Mouse (Mus musculus): ENCODE results near the gene Xrra1. TPM values are rescaled to one million over a fixed set of nuclear protein-coding genes. Genes with fewer than 3 reads are reported as not detected.
"Not testable (repeated sequence)": the region's sequence is repeated elsewhere in the genome, so short reads cannot be mapped to it uniquely, and the experiment has no call there.

Gene Xrra1
- polyA plus RNA-seq (2016; fragmentation: Nextera tagmentation; extraction: Ambion mirVana), result 0.10 TPM in 1 of 2 replicates, not detected in the other

GRCm38 (mm10) chr7:99858813-99859585 is at the start of gene Xrra1:
TSS of gene Xrra1 (plus strand) at chr7:99859116.
- Histone ChIP-seq H3K4me3 (peak within 1 kb of the TSS; percentile 80), H3K36me3 (peaks cover 25% of the 10 kb centered on the region), H3K9me3 (replicated peaks) (no peaks in the 10 kb centered on the region), H3K4me1 (peaks cover 24% of the 10 kb centered on the region), H3K27ac (peak within 1 kb of the TSS; percentile 74), H3K27me3 (replicated peaks) (peaks cover 12% of the 10 kb centered on the region; the same call in 1 of the 2 replicates), H3K9ac (peak within 1 kb of the TSS; percentile 88), H3K4me2 (peak within 1 kb of the TSS; percentile 91)
- peak; percentile 97 for ATAC-seq
- whole genome bisulfite sequencing (ENCODE audit: insufficient replicate concordance), result under 1% methylated on average over 42 of the region's 42 CpGs

- H3K9ac ChIP-seq, result no peak overlapping the region
- peaks cover 55% of the 10 kb centered on the region for H3K36me3 ChIP-seq
- 65% methylated on average over 2 of the region's 2 CpGs for WGBS (ENCODE audit: insufficient replicate concordance)
- no peaks in the 10 kb centered on the region for H3K9me3 ChIP-seq (replicated peaks)
- no peak overlapping the region for H3K4me3 ChIP-seq
- peaks cover 29% of the 10 kb centered on the region for H3K4me1 ChIP-seq
- H3K27ac ChIP-seq, result peak overlapping the region; percentile 55; the same call in 1 of the 2 replicates
- no peak overlapping the region for H3K4me2 ChIP-seq
- no peak for ATAC-seq
- H3K27me3 ChIP-seq (replicated peaks), result no peaks in the 10 kb centered on the region
These were observed 48.1 kb upstream of the Xrra1 start for GRCm38 (mm10) chr7:99810814-99811213.

- Histone ChIP-seq H3K27ac (no peak overlapping the region), H3K4me2 (no peak overlapping the region), H3K4me3 (no peak overlapping the region), H3K27me3 (replicated peaks) (no peaks in the 10 kb centered on the region), H3K9ac (no peak overlapping the region), H3K36me3 (peaks cover 55% of the 10 kb centered on the region), H3K9me3 (replicated peaks) (no peaks in the 10 kb centered on the region), H3K4me1 (peaks cover 27% of the 10 kb centered on the region)
- WGBS (ENCODE audit: insufficient replicate concordance), result 84% methylated on average over 4 of the region's 4 CpGs
- no peak for ATAC-seq
These were observed 47.3 kb upstream of the Xrra1 start for GRCm38 (mm10) chr7:99811661-99812060.

- Histone ChIP-seq H3K36me3 (peaks cover 66% of the 10 kb centered on the region), H3K4me2 (no peak overlapping the region), H3K27ac (no peak overlapping the region), H3K9me3 (replicated peaks) (no peaks in the 10 kb centered on the region), H3K27me3 (replicated peaks) (no peaks in the 10 kb centered on the region), H3K9ac (no peak overlapping the region), H3K4me3 (no peak overlapping the region), H3K4me1 (peaks cover 34% of the 10 kb centered on the region)
- 82% methylated on average over 11 of the region's 11 CpGs for WGBS (ENCODE audit: insufficient replicate concordance)
- ATAC-seq, result no peak
These were observed 45.5 kb upstream of the Xrra1 start for GRCm38 (mm10) chr7:99813394-99813793.

GRCm38 (mm10) chr7:99818181-99818725 is 40.7 kb upstream of the Xrra1 start:
- Histone ChIP-seq H3K4me3 (peak overlapping the region; percentile 23), H3K4me1 (peaks cover 40% of the 10 kb centered on the region), H3K9ac (peak overlapping the region; percentile 27; the same call in 1 of the 2 replicates), H3K36me3 (peaks cover 42% of the 10 kb centered on the region), H3K4me2 (peak overlapping the region; percentile 47), H3K27ac (peak overlapping the region; percentile 58)
- not testable (repeated sequence) for H3K27me3 ChIP-seq (replicated peaks); ATAC-seq; H3K9me3 ChIP-seq (replicated peaks)
- 20% methylated on average over 9 of the region's 9 CpGs for WGBS (ENCODE audit: insufficient replicate concordance)

- peak; percentile 66 for ATAC-seq
- Histone ChIP-seq H3K4me2 (peak overlapping the region; percentile 59), H3K9ac (peak overlapping the region; percentile 58), H3K36me3 (peaks cover 24% of the 10 kb centered on the region), H3K9me3 (replicated peaks) (no peaks in the 10 kb centered on the region), H3K4me1 (peaks cover 72% of the 10 kb centered on the region), H3K27ac (peak overlapping the region; percentile 94), H3K4me3 (peak overlapping the region; percentile 25; the same call in 1 of the 2 replicates), H3K27me3 (replicated peaks) (no peaks in the 10 kb centered on the region)
- whole genome bisulfite sequencing (ENCODE audit: insufficient replicate concordance), result 38% methylated on average over 2 of the region's 2 CpGs
These were observed 37.0 kb upstream of the Xrra1 start for GRCm38 (mm10) chr7:99821953-99822352.

- Histone ChIP-seq H3K9me3 (replicated peaks) (no peaks in the 10 kb centered on the region), H3K27ac (peak overlapping the region; percentile 94), H3K36me3 (peaks cover 20% of the 10 kb centered on the region), H3K27me3 (replicated peaks) (no peaks in the 10 kb centered on the region), H3K9ac (peak overlapping the region; percentile 58), H3K4me2 (peak overlapping the region; percentile 59), H3K4me1 (peaks cover 72% of the 10 kb centered on the region), H3K4me3 (peak overlapping the region; percentile 25)
- 48% methylated on average over 5 of the region's 5 CpGs for WGBS (ENCODE audit: insufficient replicate concordance)
- peak; percentile 76 for ATAC-seq
These were observed 36.5 kb upstream of the Xrra1 start for GRCm38 (mm10) chr7:99822426-99822825.

GRCm38 (mm10) chr7:99823045-99823663 is 35.8 kb upstream of the Xrra1 start:
- H3K9ac ChIP-seq, result peak overlapping the region; percentile 58
- H3K36me3 ChIP-seq, result peaks cover 16% of the 10 kb centered on the region
- H3K27ac ChIP-seq, result peak overlapping the region; percentile 94

GRCm38 (mm10) chr7:99824649-99825483 is 34.0 kb upstream of the Xrra1 start:
- peak overlapping the region; percentile 71 for H3K4me3 ChIP-seq
- H3K9ac ChIP-seq, result peak overlapping the region; percentile 83
- H3K4me2 ChIP-seq, result peak overlapping the region; percentile 78
- 12% methylated on average over 16 of the region's 16 CpGs for WGBS (ENCODE audit: insufficient replicate concordance)
- no peaks in the 10 kb centered on the region for H3K9me3 ChIP-seq (replicated peaks)
- no peaks in the 10 kb centered on the region for H3K27me3 ChIP-seq (replicated peaks)
- H3K27ac ChIP-seq, result peak overlapping the region; percentile 94
- peak; percentile 75 for ATAC-seq
- peaks cover 68% of the 10 kb centered on the region for H3K4me1 ChIP-seq
- peaks cover 13% of the 10 kb centered on the region for H3K36me3 ChIP-seq

More at GRCm38 (mm10) chr7:99823045-99823663, 35.8 kb upstream of the Xrra1 start:
- Histone ChIP-seq H3K4me3 (no peak overlapping the region), H3K4me2 (peak overlapping the region; percentile 59), H3K27me3 (replicated peaks) (no peaks in the 10 kb centered on the region), H3K4me1 (peaks cover 67% of the 10 kb centered on the region), H3K9me3 (replicated peaks) (no peaks in the 10 kb centered on the region)
- 72% methylated on average over 10 of the region's 10 CpGs for WGBS (ENCODE audit: insufficient replicate concordance)
- ATAC-seq, result no peak

GRCm38 (mm10) chr7:99825511-99825910 is 33.4 kb upstream of the Xrra1 start:
- Histone ChIP-seq H3K4me2 (peak overlapping the region; percentile 78), H3K36me3 (peaks cover 13% of the 10 kb centered on the region), H3K9ac (peak overlapping the region; percentile 83), H3K27me3 (replicated peaks) (no peaks in the 10 kb centered on the region), H3K27ac (peak overlapping the region; percentile 94), H3K4me3 (peak overlapping the region; percentile 71), H3K4me1 (peaks cover 68% of the 10 kb centered on the region), H3K9me3 (replicated peaks) (no peaks in the 10 kb centered on the region)
- 51% methylated on average over 9 of the region's 9 CpGs for WGBS (ENCODE audit: insufficient replicate concordance)
- ATAC-seq, result peak; percentile 14; the same call in 1 of the 2 replicates

- H3K27ac ChIP-seq, result peak overlapping the region; percentile 94
- 62% methylated on average over 6 of the region's 6 CpGs for WGBS (ENCODE audit: insufficient replicate concordance)
- H3K4me1 ChIP-seq, result peaks cover 68% of the 10 kb centered on the region
- peak overlapping the region; percentile 78 for H3K4me2 ChIP-seq
- peak overlapping the region; percentile 71 for H3K4me3 ChIP-seq
- H3K36me3 ChIP-seq, result peaks cover 13% of the 10 kb centered on the region
- H3K9ac ChIP-seq, result peak overlapping the region; percentile 83
- ATAC-seq, result no peak
- no peaks in the 10 kb centered on the region for H3K9me3 ChIP-seq (replicated peaks)
- H3K27me3 ChIP-seq (replicated peaks), result no peaks in the 10 kb centered on the region
These were observed 32.8 kb upstream of the Xrra1 start for GRCm38 (mm10) chr7:99826096-99826495.
